Mouse (Mus musculus) spleen, adult 2 months (tissue): ENCODE results near the gene Fnbp1.

ENCODE experiments used
- CTCF ChIP-seq: fragments of 200-500 bp; IDR thresholded peaks from 2 replicates; pipeline ENCODE4 v1.5.1; 2011; ENCODE audit warnings: mild to moderate bottlenecking, inconsistent platforms; ENCODE audit not compliant: insufficient read depth, insufficient read length, insufficient replicate concordance; ENCODE audit errors: extremely low read depth
- POLR2A ChIP-seq: fragments of 200-500 bp; IDR thresholded peaks from 2 replicates; pipeline ENCODE4 v1.6.1; 2011; ENCODE audit warnings: low read depth, low read length, inconsistent platforms

DNA sequence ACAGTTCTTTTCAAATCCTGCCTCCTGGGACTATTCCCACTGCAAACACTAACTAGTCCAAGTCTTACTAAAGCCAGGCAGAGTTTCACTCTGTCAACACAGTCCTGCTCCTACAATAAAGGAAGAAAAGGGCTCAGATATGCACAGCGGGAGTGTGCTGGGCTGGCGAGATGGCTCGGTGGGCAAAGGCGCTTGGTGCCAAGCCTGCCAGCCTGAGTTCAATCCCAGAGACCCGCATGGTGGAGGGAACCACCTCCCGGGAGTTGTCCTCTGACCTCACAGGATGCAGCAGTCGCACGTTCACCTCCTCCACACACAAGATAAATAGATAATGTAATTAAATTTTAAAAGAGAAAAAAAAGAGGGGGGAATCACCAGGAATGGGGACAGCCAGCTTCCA lies 38.5 kb downstream of the Fnbp1 start:
- TF ChIP-seq CTCF (no peak), POLR2A (no peak)
